Mouse (Mus musculus): ENCODE measurements around the gene Olfr631. TPM values are rescaled to one million over a fixed set of nuclear protein-coding genes. Genes with fewer than 3 reads are reported as not detected.
"Not testable (repeated sequence)": the region's sequence is repeated elsewhere in the genome, so short reads cannot be mapped to it uniquely, and the experiment has no call there.

Gene Olfr631
- not detected for polyA plus RNA-seq (2017; shearing (Covaris generic))

- no peak for ATAC-seq
Observed at GRCm38 (mm10) chr7:103928525-103928924, at the start of gene Olfr631. Gene Olfr631 (plus strand): TSS chr7:103928825.

- ATAC-seq, result no peak
Observed at GRCm38 (mm10) chr7:103886152-103886551, 42.5 kb upstream of the Olfr631 start, which contains the start of gene Olfr66. Gene Olfr66 (minus strand): TSS chr7:103886252.

- ATAC-seq, result no peak
Observed at GRCm38 (mm10) chr7:103894385-103894784, 34.2 kb upstream of the Olfr631 start, which contains the start of gene Olfr64. Gene Olfr64 (minus strand): TSS chr7:103894485.

DNA sequence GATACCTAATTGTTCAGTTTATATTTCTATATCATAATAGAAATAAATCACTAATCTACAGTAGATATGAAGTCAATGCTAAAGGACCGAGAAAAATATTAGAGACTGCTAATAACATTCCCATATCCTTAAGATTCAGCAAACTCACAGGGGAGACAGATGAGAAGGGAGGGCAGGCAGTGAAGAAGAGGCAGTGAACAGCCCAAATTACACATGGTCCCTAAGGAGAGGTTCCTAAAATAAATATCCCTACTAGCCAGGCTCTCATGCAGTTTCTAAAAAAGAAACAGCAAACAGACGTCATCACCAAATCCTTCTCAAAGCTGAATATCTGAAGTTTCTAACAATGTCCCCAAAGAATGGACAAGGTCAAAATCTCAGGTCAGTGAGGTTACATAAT, 25.4 kb upstream of the Olfr631 start, which contains the start of gene Olfr65:
Gene Olfr65, plus strand, starts transcription at position 301 of the 400 bp plus-strand sequence.
- no peak for ATAC-seq

- ATAC-seq, result no peak
Observed at GRCm38 (mm10) chr7:103910047-103910446, 18.6 kb upstream of the Olfr631 start.

DNA sequence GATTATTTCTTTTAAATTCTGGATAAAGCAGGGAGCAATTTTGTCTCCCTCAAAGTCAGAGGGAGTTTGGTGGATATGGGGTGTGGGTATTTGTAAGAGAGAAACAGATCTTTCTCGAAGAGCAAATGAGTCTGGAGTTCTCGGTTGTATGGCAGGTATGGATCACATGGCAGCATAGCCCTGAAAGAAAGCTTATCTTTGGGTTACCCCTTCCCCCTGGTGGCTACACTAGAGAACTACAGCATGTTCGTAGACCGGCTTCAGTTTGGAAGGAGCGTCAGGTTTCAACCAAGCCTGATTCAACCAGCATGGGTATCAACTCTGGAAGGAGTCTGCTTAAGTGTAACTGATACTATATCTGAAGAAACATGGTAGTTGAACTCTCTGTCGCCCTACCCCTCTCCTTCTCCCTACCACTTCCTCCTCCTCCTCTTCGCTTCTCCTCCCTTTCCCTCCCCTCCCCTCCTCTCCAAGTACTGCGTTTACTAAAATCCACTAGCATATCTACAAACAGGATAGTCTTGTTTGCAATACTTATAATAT, 15.6 kb upstream of the Olfr631 start:
- no peak for ATAC-seq

DNA sequence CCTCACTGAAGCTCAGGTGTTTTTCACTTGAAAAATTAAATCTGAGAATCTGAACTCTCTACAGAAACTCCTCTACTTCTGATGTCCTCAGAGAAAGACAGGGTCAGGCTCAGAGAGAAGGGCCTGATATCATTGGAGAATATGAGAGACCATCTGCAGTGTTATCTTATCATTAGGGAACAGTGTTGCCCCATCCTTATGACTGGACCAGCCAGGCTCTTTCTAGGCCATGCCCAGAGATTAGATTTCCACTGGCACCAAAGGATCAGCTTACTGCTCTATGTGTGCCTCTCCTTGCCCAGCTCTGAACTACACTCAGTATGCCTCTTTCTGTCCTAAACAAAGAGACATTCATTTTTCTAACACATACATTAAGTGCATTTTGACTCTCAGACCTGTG, 13.3 kb upstream of the Olfr631 start:
- no peak for ATAC-seq

GRCm38 (mm10) chr7:103934264-103934663, 5.6 kb downstream of the Olfr631 start, which contains the start of gene Olfr632:
Gene Olfr632 (plus strand): TSS chr7:103934347.
- no peak for ATAC-seq

GRCm38 (mm10) chr7:103942730-103943129, 14.1 kb downstream of the Olfr631 start:
- peak; percentile 49 for ATAC-seq

GRCm38 (mm10) chr7:103944137-103944536, 15.5 kb downstream of the Olfr631 start, which contains the start of gene Olfr633:
Gene Olfr633 (plus strand): TSS chr7:103944437.
- no peak for ATAC-seq

DNA sequence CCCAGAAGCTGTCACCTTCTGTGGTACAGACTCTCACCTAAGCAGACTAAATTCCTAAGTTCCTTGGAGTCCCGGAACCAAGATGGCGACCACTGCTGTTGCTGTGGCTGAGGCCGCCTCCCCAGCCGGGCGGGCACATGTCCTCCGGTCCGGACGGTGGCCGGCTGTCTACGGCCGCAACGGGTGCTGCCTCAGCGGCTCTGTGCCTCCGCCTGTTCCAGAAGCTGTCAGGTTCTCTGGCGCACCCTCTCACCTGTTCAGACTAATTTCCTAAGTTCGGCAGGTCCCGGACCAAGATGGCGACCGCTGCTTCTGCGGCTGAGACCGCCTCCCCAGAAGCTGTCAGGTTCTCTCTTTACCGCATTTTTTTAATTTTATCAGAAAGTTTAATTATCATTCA, 38.2 kb downstream of the Olfr631 start:
- not testable (repeated sequence) for ATAC-seq

DNA sequence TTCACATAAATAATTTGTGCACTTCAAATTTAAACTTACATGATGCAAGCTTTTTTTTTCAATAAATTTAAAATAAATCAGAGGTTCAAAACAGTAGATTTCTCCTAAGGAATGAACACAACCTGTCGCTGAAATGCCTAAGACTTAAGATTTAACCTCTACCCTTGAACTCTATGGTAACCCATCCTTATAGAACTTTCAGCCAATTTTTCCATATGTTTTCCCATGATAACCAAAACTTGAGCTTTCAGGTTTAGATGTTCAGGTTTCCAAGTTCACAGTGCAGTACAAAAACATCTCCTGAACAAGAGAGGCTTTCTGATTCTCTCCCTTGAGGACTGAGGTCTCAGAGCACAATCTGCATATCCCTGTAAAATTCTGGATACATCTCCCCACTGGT, 42.2 kb downstream of the Olfr631 start, which contains the start of gene Olfr635:
Gene Olfr635, plus strand, starts transcription at position 301 of the 400 bp plus-strand sequence.
- ATAC-seq, result no peak

GRCm38 (mm10) chr7:103971782-103972181, 43.2 kb downstream of the Olfr631 start:
- no peak for ATAC-seq

Other genes with a start within 250 kb of the Olfr631 start
- not detected for gene Olfr625-ps1, start 246.1 kb upstream of the Olfr631 start, polyA plus RNA-seq (2017; shearing (Covaris generic))
- not detected for gene Olfr243, start 214.2 kb upstream of the Olfr631 start, polyA plus RNA-seq (2017; shearing (Covaris generic))
- gene Olfr628, start 198.5 kb upstream of the Olfr631 start, polyA plus RNA-seq (2017; shearing (Covaris generic)), result not detected
- gene Olfr629, start 183.9 kb upstream of the Olfr631 start, polyA plus RNA-seq (2017; shearing (Covaris generic)), result not detected
- not detected for gene Olfr630, start 171.5 kb upstream of the Olfr631 start, polyA plus RNA-seq (2017; shearing (Covaris generic))
- not detected for gene Olfr69, start 157.2 kb upstream of the Olfr631 start, polyA plus RNA-seq (2017; shearing (Covaris generic))
- gene Olfr68, start 149.1 kb upstream of the Olfr631 start, polyA plus RNA-seq (2017; shearing (Covaris generic)), result not detected
- not detected for gene Olfr67, start 137.0 kb upstream of the Olfr631 start, polyA plus RNA-seq (2017; shearing (Covaris generic))
- gene Hbb-bt, start 114.8 kb upstream of the Olfr631 start, polyA plus RNA-seq (2017; shearing (Covaris generic)), result 1 to 10 TPM in 1 of 2 experiments, not detected in 1; 2.4 TPM
- 1 to 10 TPM; 3.4 to 7.7 TPM for gene Hbb-bs, start 100.7 kb upstream of the Olfr631 start, polyA plus RNA-seq (2017; shearing (Covaris generic))
- not detected for gene Hbb-bh2, start 88.3 kb upstream of the Olfr631 start, polyA plus RNA-seq (2017; shearing (Covaris generic))
- not detected for gene Hbb-bh1, start 85.7 kb upstream of the Olfr631 start, polyA plus RNA-seq (2017; shearing (Covaris generic))
- not detected for gene Hbb-y, start 75.6 kb upstream of the Olfr631 start, polyA plus RNA-seq (2017; shearing (Covaris generic))
- gene Olfr66, start 42.6 kb upstream of the Olfr631 start, polyA plus RNA-seq (2017; shearing (Covaris generic)), result under 1 TPM in 1 of 2 experiments, not detected in 1; 0.13 TPM
- under 1 TPM in 1 of 2 experiments, not detected in 1; 0.07 TPM for gene Olfr64, start 34.3 kb upstream of the Olfr631 start, polyA plus RNA-seq (2017; shearing (Covaris generic))
- not detected for gene Olfr65, start 25.3 kb upstream of the Olfr631 start, polyA plus RNA-seq (2017; shearing (Covaris generic))
- not detected for gene Olfr632, start 5.5 kb downstream of the Olfr631 start, polyA plus RNA-seq (2017; shearing (Covaris generic))
- not detected for gene Olfr633, start 15.6 kb downstream of the Olfr631 start, polyA plus RNA-seq (2017; shearing (Covaris generic))
- gene Olfr635, start 42.3 kb downstream of the Olfr631 start, polyA plus RNA-seq (2017; shearing (Covaris generic)), result under 1 TPM in 1 of 2 experiments, not detected in 1; 0.05 TPM
- gene Olfr638, start 69.9 kb downstream of the Olfr631 start, polyA plus RNA-seq (2017; shearing (Covaris generic)), result not detected
- gene Olfr639, start 88.5 kb downstream of the Olfr631 start, polyA plus RNA-seq (2017; shearing (Covaris generic)), result under 1 TPM in 1 of 2 experiments, not detected in 1; 0.08 TPM
- gene Olfr640, start 96.7 kb downstream of the Olfr631 start, polyA plus RNA-seq (2017; shearing (Covaris generic)), result not detected
- not detected for gene Olfr641, start 106.6 kb downstream of the Olfr631 start, polyA plus RNA-seq (2017; shearing (Covaris generic))
- gene Olfr642, start 123.8 kb downstream of the Olfr631 start, polyA plus RNA-seq (2017; shearing (Covaris generic)), result not detected
- not detected for gene 4930516K23Rik, start 132.6 kb downstream of the Olfr631 start, polyA plus RNA-seq (2017; shearing (Covaris generic))
- gene Olfr644, start 143.0 kb downstream of the Olfr631 start, polyA plus RNA-seq (2017; shearing (Covaris generic)), result not detected
- not detected for gene Olfr645, start 156.6 kb downstream of the Olfr631 start, polyA plus RNA-seq (2017; shearing (Covaris generic))
- gene Olfr646, start 176.0 kb downstream of the Olfr631 start, polyA plus RNA-seq (2017; shearing (Covaris generic)), result not detected
- not detected for gene Ubqln5, start 201.0 kb downstream of the Olfr631 start, polyA plus RNA-seq (2017; shearing (Covaris generic))
- not detected for gene Olfr643, start 208.6 kb downstream of the Olfr631 start, polyA plus RNA-seq (2017; shearing (Covaris generic))
- gene Ubqln3, start 214.5 kb downstream of the Olfr631 start, polyA plus RNA-seq (2017; shearing (Covaris generic)), result not detected
- not detected for gene Ubqlnl, start 221.7 kb downstream of the Olfr631 start, polyA plus RNA-seq (2017; shearing (Covaris generic))
- not detected for gene Olfm5, start 236.0 kb downstream of the Olfr631 start, polyA plus RNA-seq (2017; shearing (Covaris generic))